Mouse (Mus musculus): ENCODE data around the gene Rsrc1.

GRCm38 (mm10) chr3:67289482-67289881, 308.3 kb downstream of the Rsrc1 start:
- TF ChIP-seq TCF3 (IDR thresholded peaks at IDR 0.05; ENCODE audit: insufficient read length, low read depth) (no peak), REST (IDR thresholded peaks at IDR 0.05; ENCODE audit: insufficient read depth, insufficient read length) (no peak), POLR2A (IDR thresholded peaks at IDR 0.05; ENCODE audit: insufficient read length, low read depth) (no peak), MAX (IDR thresholded peaks at IDR 0.05; ENCODE audit: low read depth) (no peak), TCF12 (IDR thresholded peaks at IDR 0.05; ENCODE audit: insufficient read depth, poor library complexity, severe bottlenecking) (no peak), USF1 (IDR thresholded peaks at IDR 0.05; ENCODE audit: low read depth) (no peak)

All from myocyte (in vitro differentiated cells).